8 mouse cellular contexts compared by ENCODE assay signal in the genomic region with DNA sequence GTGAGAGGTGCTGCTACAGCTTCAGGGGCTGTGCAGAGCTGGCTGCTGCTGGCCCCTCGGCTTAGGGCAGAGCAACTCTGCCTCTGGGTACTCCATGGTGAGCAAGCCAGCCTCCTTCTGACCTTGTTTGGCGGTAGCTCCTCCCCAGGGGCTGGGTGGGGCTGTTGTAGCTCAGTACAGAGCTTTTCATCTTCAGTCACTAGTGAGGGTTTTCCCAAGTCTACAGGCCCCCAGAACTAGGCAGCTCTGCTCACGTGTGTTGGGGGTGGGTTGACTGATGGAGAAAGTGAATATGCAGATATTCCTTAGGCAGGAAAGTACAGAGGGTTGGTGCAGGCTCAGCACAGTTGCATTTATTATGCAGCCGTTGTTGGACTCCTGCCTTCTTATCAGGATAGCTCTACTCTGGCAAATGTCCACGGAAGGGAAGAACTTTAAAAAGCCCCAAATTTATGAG.
DNase-seq lines count a peak whose midpoint lies in the region; ATAC-seq lines count a peak whose summit lies in the region.

No protein-coding gene starts in this region.

- peak overlapping the region; percentile 53 for H3K27ac ChIP-seq in heart, embryonic 10.5 days
- H3K27ac ChIP-seq in liver, embryonic 13.5 days, result peak overlapping the region; percentile 15; the same call in 1 of the 2 replicates

- H3K4me1 ChIP-seq in heart, embryonic 10.5 days, result peaks cover 48% of the 10 kb centered on the region
- H3K4me1 ChIP-seq in liver, embryonic 13.5 days (replicated peaks), result peaks cover 66% of the 10 kb centered on the region

- no peaks in the 10 kb centered on the region for H3K9me3 ChIP-seq in heart, embryonic 10.5 days
- no peaks in the 10 kb centered on the region for H3K9me3 ChIP-seq in liver, embryonic 13.5 days (replicated peaks)

- DNase-seq in embryo, embryonic 11 days, result peak; percentile 52
- no peak for DNase-seq in embryo, embryonic 9.5 days (ENCODE audit: extremely low spot score)
- DNase-seq in testis, postnatal 10 days (ENCODE audit: low spot score), result peak; percentile 67
- DNase-seq in testis, postnatal 14 days (ENCODE audit: low spot score), result no peak
- no peak for DNase-seq in heart, embryonic 10.5 days (ENCODE audit: low spot score)
- peak; percentile 50 for DNase-seq in liver, embryonic 13.5 days

- no peaks in the 10 kb centered on the region for H3K27me3 ChIP-seq in heart, embryonic 10.5 days (ENCODE audit: insufficient read depth, poor library complexity, severe bottlenecking)
- no peaks in the 10 kb centered on the region for H3K27me3 ChIP-seq in liver, embryonic 13.5 days

- H3K4me2 ChIP-seq in liver, embryonic 13.5 days, result peak overlapping the region; percentile 46

- peaks cover 20% of the 10 kb centered on the region for H3K36me3 ChIP-seq in heart, embryonic 10.5 days
- H3K36me3 ChIP-seq in liver, embryonic 13.5 days, result peaks cover 16% of the 10 kb centered on the region

- WGBS in heart, embryonic 10.5 days, result 36% methylated on average over 5 of the region's 5 CpGs
- WGBS in liver, embryonic 13.5 days (ENCODE audit: insufficient replicate concordance), result 16% methylated on average over 5 of the region's 5 CpGs

- ATAC-seq in liver, embryonic 13.5 days (ENCODE audit: low read depth), result peak; percentile 85
- no peak for ATAC-seq in megakaryocyte, adult 5-6 weeks (ENCODE audit: poor library complexity, severe bottlenecking)
- no peak for ATAC-seq in frontal cortex, adult (ENCODE audit: low TSS enrichment)

- H3K9ac ChIP-seq in liver, embryonic 13.5 days, result no peak overlapping the region

- H3K4me3 ChIP-seq in heart, embryonic 10.5 days, result no peak overlapping the region
- H3K4me3 ChIP-seq in liver, embryonic 13.5 days (replicated peaks), result no peak overlapping the region

Comparison
In these comparisons a context has a peak if more than half of its experiments do, and no peak if none do; other contexts are left out.
1. DNase-seq: peak in embryo, embryonic 11 days (single experiment), testis, postnatal 10 days (single experiment) and liver, embryonic 13.5 days (single experiment); none in embryo, embryonic 9.5 days (single experiment), testis, postnatal 14 days (single experiment) and heart, embryonic 10.5 days (single experiment).